Mouse (Mus musculus) hindbrain, embryonic 13.5 days (tissue): ENCODE measurements around the gene Stk38. TPM values are rescaled to one million over a fixed set of nuclear protein-coding genes. Genes with fewer than 3 reads are reported as not detected.
A peak's percentile ranks its signal among the peaks of the same experiment; 100 is the strongest.

Source experiments
- ATAC-seq: fragments of 200-750 bp; cut with Nextera tagmentation; 2 replicates; pipeline ENCODE4 v1.8.0; 2017; ENCODE audit warnings: moderate TSS enrichment; ENCODE audit not compliant: low FRiP score
- H3K27ac ChIP-seq: fragments of 300-500 bp; sonication (generic); 2 replicates; pipeline ENCODE4 v1.5.1; 2015; ENCODE audit warnings: inconsistent platforms, mild to moderate bottlenecking, moderate library complexity
- H3K27me3 ChIP-seq: fragments of 300-500 bp; sonication (generic); 2 replicates; pipeline ENCODE4 v1.6.1; 2015; ENCODE audit warnings: mild to moderate bottlenecking, inconsistent platforms
- H3K36me3 ChIP-seq: fragments of 300-500 bp; sonication (generic); 2 replicates; pipeline ENCODE4 v1.6.1; 2015; ENCODE audit warnings: mild to moderate bottlenecking, inconsistent platforms
- H3K4me1 ChIP-seq: fragments of 300-500 bp; sonication (generic); replicated peaks from 2 replicates; pipeline ENCODE4 v1.6.1; 2015; ENCODE audit warnings: inconsistent platforms
- H3K4me2 ChIP-seq: fragments of 300-500 bp; sonication (generic); 2 replicates; pipeline ENCODE4 v1.6.1; 2015; ENCODE audit warnings: inconsistent platforms, mild to moderate bottlenecking, moderate library complexity
- H3K4me3 ChIP-seq: fragments of 300-500 bp; sonication (generic); 2 replicates; pipeline ENCODE4 v1.5.1; 2015; ENCODE audit warnings: mild to moderate bottlenecking, inconsistent platforms
- H3K9ac ChIP-seq: fragments of 300-500 bp; sonication (generic); 2 replicates; pipeline ENCODE4 v1.6.1; 2015; ENCODE audit warnings: mild to moderate bottlenecking, inconsistent platforms
- H3K9me3 ChIP-seq: fragments of 300-500 bp; sonication (generic); 2 replicates; pipeline ENCODE4 v1.6.1; 2016; ENCODE audit warnings: inconsistent platforms
- WGBS: fragments of 180-500 bp; shearing (Covaris S2); methylation state at CpG from one replicate; pipeline ENCODE4 v1.1.7; 2015; 5-methylcytosine and 5-hydroxymethylcytosine counted together
- polyA plus RNA-seq: library from polyadenylated mRNA; unstranded; fragments of >200 nt; fragmentation: Nextera tagmentation; extraction: Ambion mirVana; gene quantifications from 2 replicates; pipeline ENCODE4 v1.2.1, GENCODE M21; 2015

Gene Stk38
- polyA plus RNA-seq, 1 experiment from 2014 or later: 111 TPM

- Histone ChIP-seq H3K27ac (no peak overlapping the region), H3K27me3 (no peaks in the 10 kb centered on the region), H3K4me1 (no peaks in the 10 kb centered on the region), H3K9me3 (no peaks in the 10 kb centered on the region), H3K4me2 (no peak overlapping the region), H3K4me3 (no peak overlapping the region), H3K36me3 (no peaks in the 10 kb centered on the region), H3K9ac (no peak overlapping the region)
- ATAC-seq: no peak
- 87% methylated on average over 25 of the region's 25 CpGs for WGBS
These were observed 66.8 kb downstream of the Stk38 start for GRCm38 (mm10) chr17:28940776-28941555.

GRCm38 (mm10) chr17:28936622-28937345 lies 71.0 kb downstream of the Stk38 start:
- WGBS: 83% methylated on average over 10 of the region's 10 CpGs
- no peak overlapping the region for H3K27ac ChIP-seq
- H3K4me3 ChIP-seq: no peak overlapping the region
- no peaks in the 10 kb centered on the region for H3K4me1 ChIP-seq
- no peaks in the 10 kb centered on the region for H3K36me3 ChIP-seq
- no peaks in the 10 kb centered on the region for H3K27me3 ChIP-seq
- no peak overlapping the region for H3K4me2 ChIP-seq
- no peak overlapping the region for H3K9ac ChIP-seq
- ATAC-seq: no peak
- no peaks in the 10 kb centered on the region for H3K9me3 ChIP-seq

GRCm38 (mm10) chr17:28936133-28936532 lies 71.7 kb downstream of the Stk38 start:
- no peak overlapping the region for H3K4me2 ChIP-seq
- ATAC-seq: no peak
- no peaks in the 10 kb centered on the region for H3K36me3 ChIP-seq
- no peak overlapping the region for H3K27ac ChIP-seq
- no peaks in the 10 kb centered on the region for H3K27me3 ChIP-seq
- H3K9ac ChIP-seq: no peak overlapping the region
- H3K4me1 ChIP-seq: no peaks in the 10 kb centered on the region
- 94% methylated on average over 7 of the region's 7 CpGs for WGBS
- H3K4me3 ChIP-seq: no peak overlapping the region
- no peaks in the 10 kb centered on the region for H3K9me3 ChIP-seq

GRCm38 (mm10) chr17:28934120-28934916 lies 73.5 kb downstream of the Stk38 start:
- Histone ChIP-seq H3K4me3 (no peak overlapping the region), H3K4me2 (no peak overlapping the region), H3K27ac (no peak overlapping the region), H3K9ac (peak overlapping the region; percentile 43; the same call in 1 of the 2 replicates), H3K27me3 (no peaks in the 10 kb centered on the region), H3K36me3 (no peaks in the 10 kb centered on the region), H3K4me1 (peaks cover 13% of the 10 kb centered on the region), H3K9me3 (no peaks in the 10 kb centered on the region)
- ATAC-seq: no peak
- 75% methylated on average over 19 of the region's 19 CpGs for WGBS

- H3K9me3 ChIP-seq: no peaks in the 10 kb centered on the region
- no peak overlapping the region for H3K4me2 ChIP-seq
- no peaks in the 10 kb centered on the region for H3K27me3 ChIP-seq
- H3K4me1 ChIP-seq: peaks cover 13% of the 10 kb centered on the region
- WGBS: 89% methylated on average over 4 of the region's 4 CpGs
- H3K27ac ChIP-seq: no peak overlapping the region
- H3K9ac ChIP-seq: no peak overlapping the region
- no peak for ATAC-seq
- no peaks in the 10 kb centered on the region for H3K36me3 ChIP-seq
- H3K4me3 ChIP-seq: no peak overlapping the region
These were observed 75.5 kb downstream of the Stk38 start for GRCm38 (mm10) chr17:28932274-28932673.

- Histone ChIP-seq H3K27me3 (no peaks in the 10 kb centered on the region), H3K36me3 (no peaks in the 10 kb centered on the region), H3K4me2 (no peak overlapping the region), H3K9ac (no peak overlapping the region), H3K4me3 (no peak overlapping the region), H3K4me1 (peaks cover 13% of the 10 kb centered on the region), H3K9me3 (no peaks in the 10 kb centered on the region), H3K27ac (no peak overlapping the region)
- WGBS: 91% methylated on average over 18 of the region's 18 CpGs
- no peak for ATAC-seq
These were observed 76.2 kb downstream of the Stk38 start for GRCm38 (mm10) chr17:28931436-28932211.

- no peaks in the 10 kb centered on the region for H3K36me3 ChIP-seq
- peak overlapping the region; percentile 78 for H3K27ac ChIP-seq
- H3K9ac ChIP-seq: no peak overlapping the region; the same call in 1 of the 2 replicates
- peak overlapping the region; percentile 26; the same call in 1 of the 2 replicates for H3K4me2 ChIP-seq
- WGBS: 22% methylated on average over 14 of the region's 14 CpGs
- peaks cover 16% of the 10 kb centered on the region for H3K4me1 ChIP-seq
- no peaks in the 10 kb centered on the region for H3K9me3 ChIP-seq
- H3K4me3 ChIP-seq: no peak overlapping the region
- H3K27me3 ChIP-seq: no peaks in the 10 kb centered on the region
- ATAC-seq: peak; percentile 87
These were observed 77.3 kb downstream of the Stk38 start for GRCm38 (mm10) chr17:28930392-28931074.

- Histone ChIP-seq H3K9me3 (no peaks in the 10 kb centered on the region), H3K4me2 (no peak overlapping the region), H3K36me3 (no peaks in the 10 kb centered on the region), H3K27me3 (no peaks in the 10 kb centered on the region), H3K9ac (no peak overlapping the region), H3K4me3 (no peak overlapping the region), H3K4me1 (peaks cover 16% of the 10 kb centered on the region), H3K27ac (no peak overlapping the region)
- no peak for ATAC-seq
- WGBS: 89% methylated on average over 4 of the region's 4 CpGs
These were observed 78.4 kb downstream of the Stk38 start for GRCm38 (mm10) chr17:28929369-28929768.

GRCm38 (mm10) chr17:28928004-28928403 lies 79.8 kb downstream of the Stk38 start:
- Histone ChIP-seq H3K27ac (no peak overlapping the region), H3K4me2 (no peak overlapping the region), H3K27me3 (no peaks in the 10 kb centered on the region), H3K4me1 (peaks cover 16% of the 10 kb centered on the region), H3K36me3 (no peaks in the 10 kb centered on the region), H3K9me3 (no peaks in the 10 kb centered on the region), H3K9ac (no peak overlapping the region), H3K4me3 (no peak overlapping the region)
- 82% methylated on average over 9 of the region's 9 CpGs for WGBS
- ATAC-seq: no peak

- Histone ChIP-seq H3K36me3 (no peaks in the 10 kb centered on the region), H3K27me3 (no peaks in the 10 kb centered on the region), H3K4me2 (no peak overlapping the region), H3K4me3 (no peak overlapping the region), H3K4me1 (peaks cover 16% of the 10 kb centered on the region), H3K27ac (no peak overlapping the region), H3K9me3 (no peaks in the 10 kb centered on the region), H3K9ac (no peak overlapping the region)
- WGBS: 52% methylated on average over 15 of the region's 15 CpGs
- ATAC-seq: no peak
These were observed 80.7 kb downstream of the Stk38 start for GRCm38 (mm10) chr17:28926866-28927635.

- H3K4me1 ChIP-seq: peaks cover 16% of the 10 kb centered on the region
- 15% methylated on average over 13 of the region's 13 CpGs for WGBS
- H3K9me3 ChIP-seq: no peaks in the 10 kb centered on the region
- no peak overlapping the region for H3K9ac ChIP-seq
- H3K36me3 ChIP-seq: no peaks in the 10 kb centered on the region
- no peak overlapping the region for H3K4me3 ChIP-seq
- H3K4me2 ChIP-seq: no peak overlapping the region
- ATAC-seq: no peak
- no peaks in the 10 kb centered on the region for H3K27me3 ChIP-seq
- H3K27ac ChIP-seq: no peak overlapping the region
These were observed 81.4 kb downstream of the Stk38 start for GRCm38 (mm10) chr17:28926380-28926779.
